Mouse (Mus musculus) embryonic facial prominence, embryonic 11.5 days (tissue): Measurements from ENCODE around the gene Rbm28. TPM values are rescaled to one million over a fixed set of nuclear protein-coding genes. Genes with fewer than 3 reads are reported as not detected.

Source experiments
- ATAC-seq: fragments of 200-750 bp; cut with Nextera tagmentation; replicated peaks from 2 replicates; pipeline ENCODE4 v1.8.0; 2017; ENCODE audit warnings: low read depth; ENCODE audit not compliant: insufficient number of reproducible peaks, low FRiP score, low TSS enrichment
- DNase-seq: peaks from one replicate; pipeline ENCODE4 v3.0.0-alpha.2; 2015; ENCODE audit warnings: low spot score
- H3K27ac ChIP-seq: fragments of 300-500 bp; sonication (generic); replicated peaks from 2 replicates; pipeline ENCODE4 v1.5.1; 2014; ENCODE audit warnings: mild to moderate bottlenecking, low read depth, low read length, control low read depth
- H3K27me3 ChIP-seq: fragments of 300-500 bp; sonication (generic); 2 replicates; pipeline ENCODE4 v1.6.1; 2014; ENCODE audit warnings: mild to moderate bottlenecking, low read length, moderate library complexity, mixed read lengths; ENCODE audit not compliant: control insufficient read depth, insufficient read depth
- H3K36me3 ChIP-seq: fragments of 300-500 bp; sonication (generic); replicated peaks from 2 replicates; pipeline ENCODE4 v1.6.1; 2014; ENCODE audit warnings: low read depth, mild to moderate bottlenecking, low read length, moderate library complexity, mixed read lengths; ENCODE audit not compliant: control insufficient read depth, insufficient read depth
- H3K4me1 ChIP-seq: fragments of 300-500 bp; sonication (generic); 2 replicates; pipeline ENCODE4 v1.6.1; 2014; ENCODE audit warnings: low read length, mixed read lengths; ENCODE audit not compliant: control insufficient read depth, insufficient read depth
- H3K4me2 ChIP-seq: fragments of 300-500 bp; sonication (generic); 2 replicates; pipeline ENCODE4 v1.6.1; 2014; ENCODE audit warnings: low read depth, mild to moderate bottlenecking, control low read depth, low read length, moderate library complexity
- H3K4me3 ChIP-seq: fragments of 300-500 bp; sonication (generic); 2 replicates; pipeline ENCODE4 v1.5.1; 2014; ENCODE audit warnings: low read depth, low read length, control low read depth
- H3K9ac ChIP-seq: fragments of 300-500 bp; sonication (generic); replicated peaks from 2 replicates; pipeline ENCODE4 v1.6.1; 2014; ENCODE audit warnings: mild to moderate bottlenecking, control low read depth, low read length
- H3K9me3 ChIP-seq: fragments of 300-500 bp; sonication (generic); replicated peaks from 2 replicates; pipeline ENCODE4 v1.6.1; 2016; ENCODE audit warnings: mild to moderate bottlenecking, low read length, inconsistent platforms, mixed read lengths; ENCODE audit not compliant: control insufficient read depth
- WGBS: fragments of 180-500 bp; shearing (Covaris S2); extraction: QIAGEN DNeasy Blood & Tissue Kit; methylation state at CpG from one replicate; pipeline ENCODE4 v1.1.7; 2014; 5-methylcytosine and 5-hydroxymethylcytosine counted together
- polyA plus RNA-seq: library from polyadenylated mRNA; unstranded; fragments of >200 nt; fragmentation: Nextera tagmentation; extraction: Ambion mirVana; gene quantifications from 2 replicates; pipeline ENCODE4 v1.2.1, GENCODE M21; 2014

Rbm28 gene
- 60.7 and 64.8 TPM in 2 replicates for polyA plus RNA-seq

DNA sequence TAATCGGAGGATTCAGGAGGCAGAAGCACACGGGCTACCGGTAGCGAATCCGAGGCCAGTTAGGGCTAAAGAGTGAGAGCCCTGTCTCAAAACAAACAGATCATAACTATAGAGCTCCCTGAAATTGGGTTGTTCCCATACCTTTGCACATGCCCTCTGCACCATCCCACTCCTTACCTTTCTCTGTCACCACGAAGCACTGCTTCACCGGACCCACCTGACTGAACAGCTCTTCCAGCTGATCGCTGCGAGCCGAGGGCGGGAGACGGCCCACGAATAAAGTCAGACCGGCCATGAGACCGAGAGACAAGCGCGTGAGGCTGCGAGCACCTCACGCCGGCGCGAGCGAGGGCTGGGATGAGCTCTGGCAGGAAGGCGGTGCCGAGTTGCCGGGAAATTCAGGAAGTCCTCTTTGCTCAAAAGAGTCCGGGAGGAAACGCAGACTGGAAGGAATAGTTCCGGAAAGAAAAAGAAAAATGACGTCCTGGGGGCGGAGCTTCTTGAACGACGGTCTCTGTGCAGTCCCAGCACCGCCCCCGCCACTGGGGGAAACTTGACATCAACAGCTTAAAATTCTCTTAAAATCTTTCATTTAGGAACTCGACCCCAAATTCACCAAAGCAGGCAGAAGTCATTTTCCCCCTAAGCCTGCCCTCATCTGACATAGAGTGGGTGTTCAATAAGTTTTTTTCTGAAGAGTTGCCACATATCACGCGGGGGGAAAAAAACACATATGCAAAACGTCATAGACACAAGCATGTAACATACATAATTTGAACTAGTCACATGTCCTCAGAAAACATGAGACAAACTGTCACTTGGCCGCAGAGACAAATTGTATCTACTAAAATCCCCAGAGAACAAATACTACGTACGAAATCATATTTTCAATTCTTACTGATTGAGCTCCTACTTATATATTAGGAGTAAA lies at the start of gene Rbm28:
Gene Rbm28 (minus strand): TSS at position 693 of the 931 bp plus-strand sequence.
- Histone ChIP-seq H3K9me3 (no peaks in the 10 kb centered on the region), H3K27me3 (peaks cover 21% of the 10 kb centered on the region), H3K4me3 (peak within 1 kb of the TSS; percentile 69), H3K27ac (no peak within 1 kb of the TSS), H3K4me2 (peak within 1 kb of the TSS; percentile 65), H3K9ac (peak within 1 kb of the TSS; percentile 67), H3K36me3 (no peaks in the 10 kb centered on the region; the same call in 1 of the 2 replicates), H3K4me1 (no peaks in the 10 kb centered on the region)
- DNase-seq, result peak; percentile 93
- 8% methylated on average over 42 of the region's 42 CpGs for WGBS
- ATAC-seq, result peak; percentile 71

DNA sequence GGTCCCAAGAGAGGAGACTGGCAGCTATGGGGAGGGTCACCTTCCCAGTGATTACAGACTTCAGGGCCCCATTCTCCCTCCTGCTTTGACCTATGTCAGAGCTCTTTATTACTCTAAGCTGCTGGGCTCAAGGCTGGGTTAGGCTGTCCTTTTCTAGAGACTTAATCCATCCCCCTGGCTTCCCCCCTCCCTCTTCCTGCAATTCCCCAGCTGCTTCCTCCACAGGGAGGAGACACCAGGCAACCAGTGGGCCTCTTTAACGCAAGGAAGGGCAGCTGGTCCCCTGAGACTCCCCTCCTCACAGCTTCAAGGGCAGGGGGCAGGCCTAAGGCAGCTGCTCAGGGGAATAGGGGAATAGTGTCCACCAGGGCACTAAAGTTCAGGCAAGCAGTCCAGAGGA lies 49.4 kb upstream of the Rbm28 start:
- no peak overlapping the region for H3K9ac ChIP-seq
- peaks cover 3% of the 10 kb centered on the region; the same call in 1 of the 2 replicates for H3K4me1 ChIP-seq
- H3K27me3 ChIP-seq, result peaks cover 18% of the 10 kb centered on the region
- H3K9me3 ChIP-seq, result no peaks in the 10 kb centered on the region
- WGBS, result 5% methylated on average over 1 of the region's 1 CpGs
- no peak overlapping the region for H3K4me2 ChIP-seq
- DNase-seq (no peak), ATAC-seq (no peak)
- no peak overlapping the region for H3K4me3 ChIP-seq
- H3K36me3 ChIP-seq, result no peaks in the 10 kb centered on the region
- no peak overlapping the region for H3K27ac ChIP-seq

DNA sequence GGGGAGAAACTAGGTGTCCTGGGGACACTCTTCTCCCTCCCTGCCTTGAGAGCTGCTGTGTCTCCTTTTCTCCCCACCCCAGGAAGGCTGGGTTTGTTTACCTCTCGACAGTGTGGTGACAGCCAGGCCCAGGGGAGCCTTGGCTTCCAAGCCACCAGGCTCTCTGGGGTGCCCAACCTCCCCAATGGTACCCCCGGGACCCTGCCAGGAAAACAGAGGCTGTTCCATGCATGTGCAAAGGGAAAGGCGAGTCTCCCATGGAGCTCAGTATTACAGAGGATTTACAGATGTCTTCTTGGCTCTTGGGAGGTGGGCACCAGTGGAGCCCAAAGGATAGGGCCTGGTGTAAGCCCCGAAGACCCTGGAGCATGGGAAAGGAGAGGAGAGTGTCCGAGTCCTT lies 48.6 kb upstream of the Rbm28 start:
- DNase-seq, result no peak
- Histone ChIP-seq H3K9me3 (no peaks in the 10 kb centered on the region), H3K4me2 (no peak overlapping the region), H3K9ac (no peak overlapping the region), H3K36me3 (no peaks in the 10 kb centered on the region), H3K27me3 (peaks cover 18% of the 10 kb centered on the region), H3K27ac (no peak overlapping the region), H3K4me3 (no peak overlapping the region), H3K4me1 (peaks cover 3% of the 10 kb centered on the region; the same call in 1 of the 2 replicates)
- no peak for ATAC-seq
- 42% methylated on average over 5 of the region's 5 CpGs for WGBS

DNA sequence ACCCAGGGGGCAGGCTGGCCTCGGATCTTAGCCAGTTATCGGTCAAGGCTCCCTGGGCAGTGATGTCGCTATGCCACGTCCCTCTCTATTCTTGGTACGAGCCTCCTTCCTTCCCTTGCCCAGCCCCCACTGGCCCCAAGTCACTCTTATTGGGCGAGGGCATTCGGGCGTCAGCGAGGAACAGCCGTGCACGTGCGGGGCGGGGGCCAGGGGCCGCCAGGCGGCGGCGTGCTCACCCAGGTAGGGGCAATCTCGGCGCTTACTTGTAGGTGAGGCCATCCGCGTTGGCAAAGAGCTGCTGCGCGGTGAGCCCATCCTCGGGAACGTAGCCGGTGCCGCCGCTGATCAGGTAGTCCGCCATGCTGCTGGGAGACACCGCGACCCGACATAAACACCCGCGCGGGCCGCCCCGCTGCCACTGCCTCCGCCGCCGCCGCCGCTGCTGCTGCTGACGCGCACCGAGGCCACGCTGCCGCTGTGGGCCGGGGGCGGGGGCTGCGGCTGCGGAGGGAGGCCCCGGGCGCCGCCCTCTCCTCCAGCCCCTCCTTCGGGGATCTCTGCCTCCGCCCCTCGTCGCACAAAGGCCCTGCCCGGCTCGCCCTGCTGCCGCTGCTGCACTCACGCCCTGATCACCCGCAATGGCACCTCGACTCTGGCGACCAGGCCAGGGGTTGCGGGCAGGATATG lies 47.1 kb upstream of the Rbm28 start:
- ATAC-seq (peak; percentile 69), DNase-seq (peak; percentile 88)
- Histone ChIP-seq H3K27me3 (peaks cover 18% of the 10 kb centered on the region), H3K36me3 (no peaks in the 10 kb centered on the region), H3K27ac (0 out of 2 replicates have a peak overlapping the region, but pooled peaks have one; percentile 0), H3K9ac (peak overlapping the region; percentile 68), H3K9me3 (no peaks in the 10 kb centered on the region), H3K4me1 (peaks cover 3% of the 10 kb centered on the region; the same call in 1 of the 2 replicates), H3K4me3 (peak overlapping the region; percentile 66), H3K4me2 (peak overlapping the region; percentile 76)
- under 1% methylated on average over 49 of the region's 66 CpGs for WGBS

DNA sequence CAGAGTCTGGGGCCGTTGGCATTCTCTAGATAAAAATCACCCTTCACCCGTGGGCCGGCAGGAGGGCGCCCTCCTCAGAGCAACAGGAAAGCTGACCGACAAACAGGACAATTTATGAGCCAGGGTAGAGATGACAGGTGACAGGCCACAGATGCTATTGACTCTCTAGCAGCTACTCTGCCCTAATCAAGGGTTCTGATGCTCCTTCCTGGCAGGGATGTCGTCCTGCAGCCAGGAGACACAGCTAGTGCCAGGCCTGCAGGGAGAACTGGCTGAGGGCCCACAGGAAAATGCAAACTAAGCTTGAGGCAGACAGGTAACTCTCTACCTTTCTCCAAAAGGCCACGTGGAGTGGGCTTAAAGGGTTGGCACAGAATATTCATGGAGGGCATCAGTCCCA lies 46.3 kb upstream of the Rbm28 start:
- H3K4me2 ChIP-seq, result peak overlapping the region; percentile 76
- ATAC-seq (no peak), DNase-seq (no peak)
- H3K27me3 ChIP-seq, result peaks cover 18% of the 10 kb centered on the region
- H3K4me3 ChIP-seq, result peak overlapping the region; percentile 66
- peak overlapping the region; percentile 68 for H3K9ac ChIP-seq
- H3K9me3 ChIP-seq, result no peaks in the 10 kb centered on the region
- H3K36me3 ChIP-seq, result no peaks in the 10 kb centered on the region
- H3K4me1 ChIP-seq, result peaks cover 3% of the 10 kb centered on the region; the same call in 1 of the 2 replicates
- WGBS, result 41% methylated on average over 7 of the region's 7 CpGs
- no peak overlapping the region for H3K27ac ChIP-seq

DNA sequence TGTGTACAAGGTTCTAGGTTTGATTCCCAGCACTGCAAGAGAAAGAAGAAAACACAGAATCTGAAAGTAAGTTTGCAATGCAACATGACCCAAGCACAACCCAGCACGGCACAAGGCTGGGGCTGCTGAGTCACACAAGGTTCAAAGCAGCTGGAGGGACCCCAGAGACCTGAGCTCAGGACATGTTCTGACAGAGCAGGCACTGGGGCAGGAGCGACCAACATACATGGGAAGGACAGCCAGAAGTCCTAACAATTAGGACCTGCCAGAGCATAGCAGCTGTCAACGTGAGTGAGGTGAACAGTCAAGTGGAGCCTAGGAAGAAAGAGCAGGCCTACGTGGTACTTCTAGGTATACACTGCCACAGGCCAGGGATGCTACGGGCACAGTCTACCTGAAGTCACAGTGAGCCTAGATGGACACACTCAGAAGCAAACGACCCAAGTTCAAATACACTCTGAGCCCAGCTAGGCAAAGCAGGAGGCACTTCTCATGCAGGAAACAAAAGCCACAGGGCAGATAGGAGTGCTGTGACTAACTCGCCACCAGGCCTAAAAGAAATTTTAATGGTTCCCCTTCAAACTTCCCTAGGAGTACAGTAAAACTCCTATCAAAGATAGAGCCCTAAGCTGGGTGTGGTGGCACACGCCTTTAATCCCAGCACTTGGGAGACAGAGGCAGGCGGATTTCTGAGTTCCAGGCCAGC lies 45.6 kb upstream of the Rbm28 start:
- Histone ChIP-seq H3K9ac (no peak overlapping the region), H3K27ac (no peak overlapping the region), H3K4me1 (peaks cover 1% of the 10 kb centered on the region; the same call in 1 of the 2 replicates), H3K36me3 (no peaks in the 10 kb centered on the region; the same call in 1 of the 2 replicates), H3K27me3 (peaks cover 12% of the 10 kb centered on the region), H3K9me3 (no peaks in the 10 kb centered on the region), H3K4me2 (no peak overlapping the region), H3K4me3 (no peak overlapping the region)
- no peak for DNase-seq
- WGBS, result 78% methylated on average over 9 of the region's 9 CpGs
- ATAC-seq, result no peak

DNA sequence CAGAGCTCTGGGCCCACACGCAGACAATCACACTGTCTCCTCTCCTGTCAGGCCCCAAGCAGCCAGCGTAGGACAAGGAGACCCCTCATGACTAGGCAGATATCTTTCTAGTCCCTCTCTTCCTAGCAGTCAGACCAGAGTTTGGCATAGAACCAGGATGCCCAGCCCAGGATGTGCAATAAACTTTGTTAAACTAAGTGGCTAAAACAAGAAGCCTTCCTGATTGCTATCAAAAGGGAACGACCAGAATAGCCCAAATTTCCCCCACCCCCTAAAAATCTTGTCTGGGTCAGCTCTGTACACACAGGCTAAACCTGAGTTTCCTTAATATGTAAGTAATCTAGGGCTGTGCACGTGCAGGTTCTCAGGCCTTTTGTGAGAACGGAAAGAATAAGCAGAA lies 43.4 kb upstream of the Rbm28 start:
- H3K4me1 ChIP-seq, result no peaks in the 10 kb centered on the region; the same call in 1 of the 2 replicates
- ATAC-seq (no peak), DNase-seq (no peak)
- H3K27me3 ChIP-seq, result no peaks in the 10 kb centered on the region
- H3K9ac ChIP-seq, result no peak overlapping the region
- H3K4me3 ChIP-seq, result no peak overlapping the region
- 77% methylated on average over 5 of the region's 5 CpGs for WGBS
- H3K36me3 ChIP-seq, result no peaks in the 10 kb centered on the region; the same call in 1 of the 2 replicates
- no peaks in the 10 kb centered on the region for H3K9me3 ChIP-seq
- H3K27ac ChIP-seq, result no peak overlapping the region
- no peak overlapping the region for H3K4me2 ChIP-seq
